Mouse (Mus musculus) adipose tissue, adult 10 weeks (tissue): ENCODE measurements around the gene Mrps9. TPM values are rescaled to one million over a fixed set of nuclear protein-coding genes. Genes with fewer than 3 reads are reported as not detected.

Source experiments
- polyA plus RNA-seq: library from polyadenylated mRNA; stranded (reverse); fragments of 350-450 nt; fragmentation: Illumina TruSeq; extraction: RNeasy Lipid Tissue Mini Kit (QIAGEN cat#74804); gene quantifications from one replicate; pipeline ENCODE4 v1.2.3, GENCODE M21; 2014; ENCODE audit warnings: low read depth, low replicate concordance

Gene Mrps9
- 37.6 TPM for polyA plus RNA-seq

GRCm38 (mm10) chr1:42850663-42851397 is at the start of gene Mrps9:
TSS of gene Mrps9 (plus strand) at chr1:42851233.

GRCm38 (mm10) chr1:42952734-42953481 is 101.9 kb downstream of the Mrps9 start, which contains the start of gene Gpr45:
TSS of gene Gpr45 (plus strand) at chr1:42952872.

Other genes with a start within 250 kb of the Mrps9 start
- gene Pou3f3, start 155.5 kb upstream of the Mrps9 start, polyA plus RNA-seq = 28.1 TPM
- 28.6 TPM for gene Gpr45, start 101.6 kb downstream of the Mrps9 start, polyA plus RNA-seq
- gene Tgfbrap1, start 247.4 kb downstream of the Mrps9 start, polyA plus RNA-seq = 25.6 TPM
- 13.8 TPM for gene AI597479, start 247.5 kb downstream of the Mrps9 start, polyA plus RNA-seq